Mouse (Mus musculus) lung, postnatal 10 days (tissue): ENCODE measurements at regions not wholly inside any gene's neighbourhood (a gene's known extent, or its start where the extent isn't known, plus 50 kb on each side); places are given as distances from the start of the nearest gene placed in this dataset.
A peak's percentile ranks its signal among the peaks of the same experiment; 100 is the strongest.

Experiments used
- DNase-seq: peaks from one replicate; pipeline ENCODE4 v3.0.0; 2021

- no peak for DNase-seq
Observed at GRCm38 (mm10) chr3:21942912-21943311, 133.5 kb upstream of the Tbl1xr1 start.

- DNase-seq: no peak
Observed at GRCm38 (mm10) chr3:21945775-21946174, 130.7 kb upstream of the Tbl1xr1 start.

GRCm38 (mm10) chr3:21947320-21948073 is 129.0 kb upstream of the Tbl1xr1 start:
- no peak for DNase-seq

GRCm38 (mm10) chr3:21948074-21948659 is 128.3 kb upstream of the Tbl1xr1 start:
- DNase-seq: no peak

GRCm38 (mm10) chr3:21949459-21949858 is 127.0 kb upstream of the Tbl1xr1 start:
- DNase-seq: no peak

- DNase-seq: no peak
Observed at GRCm38 (mm10) chr3:21950571-21950970, 125.9 kb upstream of the Tbl1xr1 start.

GRCm38 (mm10) chr3:21951446-21952285 is 124.8 kb upstream of the Tbl1xr1 start:
- no peak for DNase-seq

GRCm38 (mm10) chr3:21952695-21953415 is 123.6 kb upstream of the Tbl1xr1 start:
- DNase-seq: peak; percentile 75

- peak; percentile 42 for DNase-seq
Observed at GRCm38 (mm10) chr3:21953416-21953810, 123.0 kb upstream of the Tbl1xr1 start.

GRCm38 (mm10) chr3:21955681-21956080 is 120.8 kb upstream of the Tbl1xr1 start:
- no peak for DNase-seq

GRCm38 (mm10) chr3:21957105-21957504 is 119.3 kb upstream of the Tbl1xr1 start:
- peak; percentile 49 for DNase-seq

- no peak for DNase-seq
Observed at GRCm38 (mm10) chr3:21958595-21959286, 117.7 kb upstream of the Tbl1xr1 start.

- no peak for DNase-seq
Observed at GRCm38 (mm10) chr3:21961091-21961490, 115.4 kb upstream of the Tbl1xr1 start.

- DNase-seq: no peak
Observed at GRCm38 (mm10) chr3:21961746-21962145, 114.7 kb upstream of the Tbl1xr1 start.

GRCm38 (mm10) chr3:21962360-21962782 is 114.1 kb upstream of the Tbl1xr1 start:
- DNase-seq: peak; percentile 41

- DNase-seq: peak; percentile 22
Observed at GRCm38 (mm10) chr3:21962921-21963732, 113.3 kb upstream of the Tbl1xr1 start.

- no peak for DNase-seq
Observed at GRCm38 (mm10) chr3:21963733-21964351, 112.6 kb upstream of the Tbl1xr1 start.

GRCm38 (mm10) chr3:21964438-21964837 is 112.0 kb upstream of the Tbl1xr1 start:
- DNase-seq: no peak

- no peak for DNase-seq
Observed at GRCm38 (mm10) chr3:21965556-21965955, 110.9 kb upstream of the Tbl1xr1 start.

- DNase-seq: no peak
Observed at GRCm38 (mm10) chr3:21971731-21972130, 104.7 kb upstream of the Tbl1xr1 start.

- no peak for DNase-seq
Observed at GRCm38 (mm10) chr3:21973153-21973552, 103.3 kb upstream of the Tbl1xr1 start.
